20 mouse cellular contexts compared by ENCODE assay signal in genomic region chr2:35529086-35529485, GRCm38 (mm10). TPM values are rescaled to one million over a fixed set of nuclear protein-coding genes. Genes with fewer than 3 reads are reported as not detected.
DNase-seq lines count a peak whose midpoint lies in the region; ATAC-seq and TF ChIP-seq lines count a peak whose summit lies in the region.
"Had no signal": no experiment of that assay in that cellular context is flagged by ENCODE, and none has a peak within 500 bp of the region (broad histone marks: within the 10 kb centered on the region; RNA-seq: fewer than 3 reads in every experiment).

No protein-coding gene starts in this region.

- no peak overlapping the region for H3K4me3 ChIP-seq in stomach, postnatal 0 days (ENCODE audit: low read depth, low read length)
- H3K4me3 ChIP-seq: embryonic facial prominence, embryonic 15.5 days; erythroblast, embryonic 14.5 days; forebrain, embryonic 10.5 days; hindbrain, embryonic 10.5 days; intestine, embryonic 15.5 days had no signal

- no peak overlapping the region for H3K4me2 ChIP-seq in stomach, postnatal 0 days (replicated peaks; ENCODE audit: low read depth)
- H3K4me2 ChIP-seq: embryonic facial prominence, embryonic 15.5 days; hindbrain, embryonic 14.5 days; intestine, embryonic 15.5 days had no signal

- DNase-seq in Muller cell, postnatal 12 days (ENCODE audit: inconsistent ontology term), result peak; percentile 40
- DNase-seq in adrenal gland, adult 8-10 months, result peak; percentile 12
- peak; percentile 16 for DNase-seq in brain, adult 2 months (ENCODE audit: low read depth, low spot score)
- DNase-seq in stomach, postnatal 0 days (ENCODE audit: low spot score), result no peak
- DNase-seq in thymus, adult 18-20 months, result no peak
- no peak for DNase-seq in thymus, postnatal 10 days (ENCODE audit: low spot score in 2 of 2)
- DNase-seq in B cell, adult 2 months, result no peak
- DNase-seq: cerebellum, adult 2 months; cerebellum, postnatal 10 days; embryo, embryonic 11 days; gastrocnemius, postnatal 36 days; heart, adult 11 months; heart, postnatal 10 days; kidney, adult 2 months had no signal

- WGBS in stomach, postnatal 0 days, result 71% methylated on average over 2 of the region's 2 CpGs

- H3K36me3 ChIP-seq in stomach, postnatal 0 days (ENCODE audit: control insufficient read depth, insufficient read depth, low read length), result no peaks in the 10 kb centered on the region
- H3K36me3 ChIP-seq: embryonic facial prominence, embryonic 15.5 days; forebrain, embryonic 10.5 days; hindbrain, embryonic 10.5 days; intestine, embryonic 15.5 days had no signal

- H3K4me1 ChIP-seq in stomach, postnatal 0 days (replicated peaks; ENCODE audit: control insufficient read depth, insufficient read depth), result no peaks in the 10 kb centered on the region
- H3K4me1 ChIP-seq: forebrain, embryonic 10.5 days; intestine, embryonic 15.5 days had no signal

- H3K27ac ChIP-seq in stomach, postnatal 0 days (replicated peaks), result no peak overlapping the region
- H3K27ac ChIP-seq: embryonic facial prominence, embryonic 15.5 days; forebrain, embryonic 10.5 days; hindbrain, embryonic 10.5 days; hindbrain, embryonic 14.5 days; intestine, embryonic 15.5 days had no signal

- ATAC-seq in stomach, postnatal 0 days (ENCODE audit: low FRiP score, low TSS enrichment), result peak; percentile 40; the same call in 1 of the 2 replicates
- ATAC-seq: intestine, embryonic 15.5 days had no signal

- TF ChIP-seq EP300 in stomach, postnatal 0 days (optimal IDR thresholded peaks at IDR 0.05), result no peak

- H3K9me3 ChIP-seq in stomach, postnatal 0 days (ENCODE audit: control insufficient read depth, low read length), result no peaks in the 10 kb centered on the region
- H3K9me3 ChIP-seq: embryonic facial prominence, embryonic 15.5 days; intestine, embryonic 15.5 days had no signal

- no peaks in the 10 kb centered on the region for H3K27me3 ChIP-seq in stomach, postnatal 0 days (ENCODE audit: control insufficient read depth, insufficient read depth, low read length)
- H3K27me3 ChIP-seq: embryonic facial prominence, embryonic 15.5 days; intestine, embryonic 15.5 days had no signal

- no peak overlapping the region for H3K9ac ChIP-seq in stomach, postnatal 0 days (ENCODE audit: low read length)
- H3K9ac ChIP-seq: embryonic facial prominence, embryonic 15.5 days; hindbrain, embryonic 14.5 days; intestine, embryonic 15.5 days had no signal

- TF ChIP-seq CTCF in stomach, postnatal 0 days (IDR thresholded peaks at IDR 0.05; ENCODE audit: low read depth), result no peak

RNA-seq across cellular contexts. Expression of gene Dab2ip, which starts 29.0 kb away (rescaled TPM):
- total RNA-seq in adrenal gland, adult 8-10 months (2022), result 10 to 100 TPM; 84.5 to 95.8 (median 90.0) TPM
- 46.4 and 48.1 TPM in 2 replicates for polyA plus RNA-seq in stomach, postnatal 0 days (2015; fragmentation: Nextera tagmentation; extraction: Ambion mirVana)

Comparison
In these comparisons a context has a peak if more than half of its experiments do, and no peak if none do; other contexts are left out.
1. DNase-seq: peak in Muller cell, postnatal 12 days (single experiment), adrenal gland, adult 8-10 months (single experiment) and brain, adult 2 months (single experiment); none in stomach, postnatal 0 days (single experiment), thymus, adult 18-20 months (0 of 2), thymus, postnatal 10 days (0 of 2) and B cell, adult 2 months (0 of 2).